23 mouse cellular contexts compared by ENCODE assay signal in genomic region chr1:54070121-54070520, GRCm38 (mm10).
DNase-seq lines count a peak whose midpoint lies in the region; ATAC-seq lines count a peak whose summit lies in the region.
"Had no signal": no experiment of that assay in that cellular context is flagged by ENCODE, and none has a peak within 500 bp of the region (broad histone marks: within the 10 kb centered on the region; RNA-seq: fewer than 3 reads in every experiment).

No protein-coding gene starts in this region.

- WGBS in hindbrain, embryonic 10.5 days: 80% methylated on average over 2 of the region's 2 CpGs
- WGBS in hindbrain, embryonic 13.5 days: 79% methylated on average over 2 of the region's 2 CpGs

- no peak overlapping the region for H3K4me3 ChIP-seq in hindbrain, embryonic 10.5 days
- no peak overlapping the region for H3K4me3 ChIP-seq in hindbrain, embryonic 13.5 days
- H3K4me3 ChIP-seq: embryonic facial prominence, embryonic 15.5 days; erythroblast, embryonic 14.5 days; forebrain, embryonic 10.5 days; heart, embryonic 15.5 days had no signal

- no peak overlapping the region for H3K9ac ChIP-seq in hindbrain, embryonic 13.5 days
- H3K9ac ChIP-seq: embryonic facial prominence, embryonic 15.5 days; heart, embryonic 15.5 days had no signal

- H3K9me3 ChIP-seq in hindbrain, embryonic 10.5 days: no peaks in the 10 kb centered on the region
- no peaks in the 10 kb centered on the region for H3K9me3 ChIP-seq in hindbrain, embryonic 13.5 days
- H3K9me3 ChIP-seq: embryonic facial prominence, embryonic 15.5 days; forebrain, embryonic 10.5 days; heart, embryonic 15.5 days had no signal

- H3K27ac ChIP-seq in hindbrain, embryonic 10.5 days: no peak overlapping the region
- no peak overlapping the region for H3K27ac ChIP-seq in hindbrain, embryonic 13.5 days
- H3K27ac ChIP-seq: embryonic facial prominence, embryonic 15.5 days; forebrain, embryonic 10.5 days; heart, embryonic 15.5 days had no signal

- H3K4me2 ChIP-seq in hindbrain, embryonic 13.5 days: no peak overlapping the region
- H3K4me2 ChIP-seq: embryonic facial prominence, embryonic 15.5 days; heart, embryonic 11.5 days; heart, embryonic 15.5 days had no signal

- peak; percentile 4 for DNase-seq in hindbrain, embryonic 10.5 days (ENCODE audit: low spot score)
- DNase-seq in embryo, embryonic 11.5 days (ENCODE audit: low read depth, low spot score): peak; percentile 4
- DNase-seq in forelimb bud, embryonic 11.5 days (ENCODE audit: low read depth, low spot score): peak; percentile 69
- DNase-seq in mesoderm, embryonic 11.5 days (ENCODE audit: low read depth, low spot score): peak; percentile 16
- no peak for DNase-seq in kidney, adult 8-10 months
- DNase-seq in B cell, adult 2 months: no peak
- DNase-seq: adrenal gland, adult 8-10 months; adrenal gland, postnatal 36 days; cerebellum, adult 8-10 months; cerebellum, postnatal 14 days; gastrocnemius, postnatal 36 days; heart, adult 18-20 months; heart, postnatal 14 days; kidney, adult 9 months had no signal

- 0 out of 2 replicates have a peak, but pooled peaks cover 2% of the 10 kb centered on the region for H3K4me1 ChIP-seq in hindbrain, embryonic 10.5 days (replicated peaks)
- no peaks in the 10 kb centered on the region for H3K4me1 ChIP-seq in hindbrain, embryonic 13.5 days (replicated peaks)

- H3K27me3 ChIP-seq in hindbrain, embryonic 10.5 days (ENCODE audit: insufficient read depth, poor library complexity, severe bottlenecking): no peaks in the 10 kb centered on the region
- H3K27me3 ChIP-seq in hindbrain, embryonic 13.5 days: no peaks in the 10 kb centered on the region
- H3K27me3 ChIP-seq: embryonic facial prominence, embryonic 15.5 days; heart, embryonic 15.5 days had no signal

- no peak for ATAC-seq in hindbrain, embryonic 13.5 days (ENCODE audit: low FRiP score)
- ATAC-seq: forebrain, embryonic 14.5 days; hindbrain, embryonic 16.5 days; intestine, postnatal 0 days had no signal

- H3K36me3 ChIP-seq in hindbrain, embryonic 10.5 days: no peaks in the 10 kb centered on the region
- no peaks in the 10 kb centered on the region for H3K36me3 ChIP-seq in hindbrain, embryonic 13.5 days
- H3K36me3 ChIP-seq: embryonic facial prominence, embryonic 15.5 days; forebrain, embryonic 10.5 days; heart, embryonic 15.5 days had no signal

Comparison
In these comparisons a context has a peak if more than half of its experiments do, and no peak if none do; other contexts are left out.
1. DNase-seq: peak in hindbrain, embryonic 10.5 days (single experiment), embryo, embryonic 11.5 days (single experiment), forelimb bud, embryonic 11.5 days (single experiment) and mesoderm, embryonic 11.5 days (single experiment); none in kidney, adult 8-10 months (0 of 2) and B cell, adult 2 months (0 of 2).